Mouse (Mus musculus) granulocyte monocyte progenitor cell, adult 5-6 weeks (primary cell): Measurements from ENCODE around the gene Tlcd1. TPM values are rescaled to one million over a fixed set of nuclear protein-coding genes. Genes with fewer than 3 reads are reported as not detected.
"Not testable (repeated sequence)": the region's sequence is repeated elsewhere in the genome, so short reads cannot be mapped to it uniquely, and the experiment has no call there.

Experiments
- ATAC-seq: replicated peaks from 2 replicates; pipeline ENCODE4 v1.8.0; 2016; ENCODE audit warnings: mild to moderate bottlenecking, moderate TSS enrichment, inconsistent platforms; ENCODE audit not compliant: poor library complexity, severe bottlenecking
- total RNA-seq, 2 experiments: library from RNA; stranded (forward) in 1 of 2; stranded (reverse) in 1 of 2; fragments of 200-712, 200-1000 nt in 1 of 2; fragments of >200 nt in 1 of 2; fragmentation: Nextera tagmentation in 1 of 2; gene quantifications; 2 replicates each; pipeline ENCODE4 v1.2.3; 2014 to 2017

The Tlcd1 gene
- total RNA-seq (2014; fragmentation: Nextera tagmentation) (1.1 and 3.5 TPM in 2 replicates), total RNA-seq (2017) (2.9 and 4.1 TPM in 2 replicates)

DNA sequence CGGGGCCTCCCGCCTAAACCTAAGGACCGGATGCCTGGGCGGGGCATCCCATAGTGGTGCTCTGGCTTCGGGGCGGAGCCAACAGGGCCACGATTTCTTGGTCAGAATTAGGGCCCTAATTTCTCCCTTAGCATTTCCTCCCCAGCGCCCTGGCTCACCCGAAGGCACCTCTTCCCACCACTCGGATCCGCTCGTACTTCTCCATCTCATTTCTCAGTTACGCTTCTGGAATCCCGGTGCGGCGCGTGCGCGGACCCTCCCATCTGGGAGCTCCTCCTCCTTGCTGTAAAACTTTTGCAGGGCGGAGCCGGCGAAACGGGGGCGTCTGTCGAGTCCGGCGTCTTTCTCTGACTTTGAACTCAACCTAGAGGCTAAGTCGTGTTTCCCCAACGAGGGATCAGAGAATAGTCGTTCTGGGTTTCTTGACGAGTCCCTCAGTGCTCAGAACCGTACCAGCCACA, at the start of gene Tlcd1, which contains the start of gene Nek8:
TSS of gene Tlcd1 (plus strand) at position 310 of the 461 bp plus-strand sequence.
TSS of gene Nek8 (minus strand) at position 274 of the 461 bp plus-strand sequence.
- peak; percentile 56 for ATAC-seq

DNA sequence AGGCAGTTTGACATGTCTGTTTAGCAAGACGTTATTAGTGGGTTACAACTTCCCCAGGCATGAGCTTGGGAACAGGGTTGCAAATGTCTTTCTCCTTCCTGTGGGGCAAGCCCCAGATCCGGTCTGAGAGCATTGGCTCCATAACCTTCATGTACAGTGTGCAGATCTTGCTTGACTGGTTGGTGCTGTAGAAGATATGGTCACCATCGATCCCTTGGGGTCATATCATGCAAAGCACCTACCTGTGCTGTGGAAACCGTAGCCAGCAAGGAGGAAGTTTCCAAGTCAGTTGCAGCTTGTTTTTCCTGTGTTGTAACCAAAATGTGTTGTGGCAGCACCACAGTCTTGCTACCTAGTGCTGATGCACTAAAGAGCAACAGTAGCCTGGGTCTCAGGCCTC, 49.8 kb upstream of the Tlcd1 start:
- peak; percentile 87 for ATAC-seq

DNA sequence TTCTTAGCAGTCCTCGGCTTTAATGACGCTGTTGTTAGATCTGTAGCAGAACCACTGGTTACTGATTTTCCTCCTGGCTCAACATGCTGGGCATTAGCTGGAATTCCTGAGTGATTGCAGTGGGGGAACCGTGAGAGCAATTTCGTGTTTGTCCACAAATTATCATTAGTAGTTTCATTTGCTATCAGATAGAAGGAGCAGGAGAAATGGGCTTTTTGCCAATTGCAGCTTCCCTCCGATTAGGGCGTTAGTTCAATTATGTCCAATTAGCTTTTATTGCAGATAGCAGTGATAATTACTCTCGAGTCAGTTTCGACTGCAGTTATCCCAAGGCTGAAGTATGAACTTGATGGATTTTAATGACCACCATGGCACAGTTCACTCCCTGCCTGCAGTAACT, 47.1 kb upstream of the Tlcd1 start:
- no peak for ATAC-seq

DNA sequence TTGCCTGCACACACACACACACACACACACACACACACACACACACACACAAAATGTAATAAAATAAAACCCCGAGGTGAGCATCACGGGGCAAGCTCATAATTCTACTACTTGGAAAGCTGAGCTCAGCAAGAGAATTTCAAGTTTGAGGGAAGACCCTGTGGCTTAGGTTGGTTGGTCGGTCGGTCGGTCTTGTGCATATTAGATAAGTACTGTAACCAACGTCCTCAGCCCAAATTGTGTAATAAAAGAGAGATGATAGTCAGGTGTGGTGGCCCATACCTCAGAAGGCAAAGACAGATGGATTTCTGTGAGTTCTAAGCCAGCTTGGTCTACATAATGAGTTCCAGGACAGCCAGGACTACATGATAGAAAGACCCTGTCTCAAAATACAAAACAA, 42.6 kb upstream of the Tlcd1 start:
- no peak for ATAC-seq

DNA sequence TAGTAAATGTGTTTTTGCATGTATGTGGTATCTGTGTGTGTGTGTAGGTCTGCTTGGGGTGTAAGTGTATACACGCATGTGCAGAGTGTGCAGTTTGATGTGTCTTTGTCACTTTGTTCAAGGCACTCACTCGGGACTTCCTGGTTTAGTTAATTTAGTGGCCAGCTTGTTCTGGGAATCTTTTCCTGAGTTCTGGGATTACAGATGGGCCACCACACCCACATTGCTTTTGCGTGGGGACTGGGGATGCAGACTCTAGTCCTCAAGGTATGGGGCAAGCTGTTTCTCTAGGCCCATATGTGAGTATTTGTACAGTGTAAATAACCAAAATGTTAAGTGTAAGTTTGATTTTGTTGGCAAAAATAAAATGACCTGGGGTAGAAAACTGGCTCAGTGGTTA, 42.2 kb upstream of the Tlcd1 start:
- ATAC-seq: no peak

DNA sequence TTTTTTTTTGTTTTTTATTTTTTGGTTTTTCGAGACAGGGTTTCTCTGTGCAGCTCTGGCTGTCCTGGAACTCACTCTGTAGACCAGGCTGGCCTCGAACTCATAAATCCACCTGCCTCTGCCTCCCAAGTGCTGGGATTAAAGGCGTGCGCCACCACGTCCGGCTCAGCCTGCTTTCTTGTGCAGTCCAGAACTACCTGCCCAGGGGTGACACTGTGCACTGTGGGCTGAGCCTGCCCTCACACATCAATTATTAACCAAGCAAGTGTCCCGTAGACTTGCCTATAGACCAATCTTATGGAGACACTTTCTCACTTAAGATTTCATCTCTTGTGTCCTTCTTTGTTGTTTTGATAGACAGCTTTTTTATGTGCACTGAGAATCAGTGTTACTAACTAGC, 41.2 kb upstream of the Tlcd1 start:
- ATAC-seq: not testable (repeated sequence)

DNA sequence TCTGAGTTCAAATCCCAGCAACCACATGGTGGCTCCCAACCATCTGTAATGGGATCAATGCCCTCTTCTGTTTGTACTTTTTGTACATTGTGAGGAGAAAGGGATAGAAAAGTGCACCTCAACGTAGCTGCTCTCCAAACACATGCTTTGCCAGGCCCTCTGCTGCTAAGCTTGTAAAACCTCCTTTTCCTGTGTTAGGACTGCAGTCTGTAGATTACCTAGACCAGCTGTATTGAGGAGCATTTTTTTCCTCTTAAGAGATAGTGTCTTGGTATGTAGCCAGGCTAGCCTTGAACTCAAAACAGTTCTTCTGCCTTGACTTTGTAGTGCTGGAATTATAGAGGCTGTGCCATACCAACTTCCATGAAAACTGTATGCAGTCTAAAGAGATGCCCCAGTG, 40.4 kb upstream of the Tlcd1 start:
- ATAC-seq: no peak

DNA sequence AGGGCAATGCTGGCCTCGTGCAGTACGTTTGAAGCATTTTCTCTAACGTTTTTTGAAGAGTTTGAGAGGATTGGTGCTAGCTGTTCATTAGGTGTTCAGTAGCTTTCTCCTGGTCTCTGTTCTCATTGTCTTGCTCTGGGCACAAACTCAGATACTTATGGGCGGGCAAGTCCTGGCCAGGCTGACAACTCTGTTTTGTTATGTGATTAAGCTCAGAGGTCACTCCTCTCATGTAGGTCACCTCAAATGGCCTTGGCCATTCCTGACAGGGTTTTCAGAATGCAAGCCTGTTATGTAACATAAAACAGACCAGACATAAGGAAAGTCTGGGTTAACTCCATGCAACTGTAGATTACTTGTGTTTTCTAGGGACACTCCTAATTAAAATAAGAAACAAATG, 38.9 kb upstream of the Tlcd1 start:
- ATAC-seq: no peak

DNA sequence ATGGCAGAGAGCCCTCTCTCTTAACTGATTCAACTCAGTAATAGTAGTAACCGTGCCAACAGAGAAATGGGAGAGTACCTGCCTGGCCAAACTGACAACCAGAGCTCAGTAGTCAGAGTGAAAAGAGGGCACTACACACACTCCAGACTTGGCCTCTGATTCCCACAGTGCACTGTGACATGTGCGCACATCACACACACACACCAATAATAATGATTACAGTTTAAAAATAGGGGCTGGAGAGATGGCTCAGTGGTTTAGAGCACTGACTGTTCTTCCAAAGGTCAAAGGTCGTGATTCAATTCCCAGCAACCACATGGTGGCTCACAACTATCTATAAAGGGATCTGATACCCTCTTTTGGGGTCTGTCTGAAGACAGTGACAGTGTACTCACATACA, 38.5 kb upstream of the Tlcd1 start:
- no peak for ATAC-seq

DNA sequence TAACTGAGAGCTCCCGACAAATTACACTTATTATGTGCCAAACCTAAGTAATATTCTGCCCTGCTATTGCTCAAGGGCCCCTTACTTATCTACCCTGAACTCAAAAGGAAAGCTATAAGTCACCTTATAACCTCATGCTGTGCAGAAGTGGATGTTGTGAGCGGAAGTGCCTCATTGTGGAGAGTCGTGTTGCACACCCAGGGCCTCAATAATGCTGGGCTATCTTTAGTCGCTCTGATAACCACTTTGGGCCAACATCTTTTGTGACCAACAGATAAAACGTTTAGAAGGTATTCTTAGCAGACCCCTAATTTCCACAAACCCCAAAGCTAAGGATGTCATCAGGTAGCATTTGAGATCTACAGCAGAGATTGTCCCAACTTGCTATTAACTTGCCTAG, 35.8 kb upstream of the Tlcd1 start:
- no peak for ATAC-seq

DNA sequence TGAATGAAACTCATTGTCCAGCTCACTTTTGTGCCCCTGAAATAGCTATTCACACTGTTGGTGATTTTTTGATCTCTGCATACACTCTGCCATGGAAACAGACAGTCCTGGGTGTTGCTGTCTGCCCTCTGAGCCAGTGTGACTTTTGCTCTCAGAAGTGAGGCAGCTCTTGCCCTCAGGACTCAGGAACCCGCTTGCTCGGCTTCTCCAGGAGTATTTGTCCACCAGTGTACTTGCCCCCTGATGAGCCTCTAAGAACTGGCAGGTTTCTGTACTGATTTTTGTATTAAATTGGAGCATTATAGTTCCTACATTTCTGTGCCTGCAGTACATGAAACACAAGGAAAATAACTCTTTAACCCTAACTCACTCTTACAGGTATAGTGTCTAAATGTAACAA, 33.0 kb upstream of the Tlcd1 start:
- no peak for ATAC-seq

DNA sequence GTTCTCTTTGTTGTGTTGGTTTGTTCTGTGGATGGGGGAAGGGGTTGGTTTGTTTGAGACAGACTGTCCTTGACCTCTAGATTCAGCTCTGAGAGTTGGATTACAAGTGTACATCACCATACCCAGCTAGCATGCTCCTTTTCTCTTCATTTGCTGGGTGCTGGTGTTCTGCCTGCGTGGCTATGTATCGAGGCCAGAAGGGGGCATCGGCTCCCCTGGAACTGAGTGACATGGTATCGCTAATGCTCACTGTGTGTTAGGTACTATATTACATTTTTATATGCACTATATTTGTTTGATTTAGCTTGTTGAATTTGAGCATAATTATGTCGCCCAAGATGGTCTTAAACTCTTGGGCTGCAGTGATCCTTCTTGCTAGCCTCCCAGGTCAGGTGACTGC, 30.3 kb upstream of the Tlcd1 start:
- ATAC-seq: no peak

DNA sequence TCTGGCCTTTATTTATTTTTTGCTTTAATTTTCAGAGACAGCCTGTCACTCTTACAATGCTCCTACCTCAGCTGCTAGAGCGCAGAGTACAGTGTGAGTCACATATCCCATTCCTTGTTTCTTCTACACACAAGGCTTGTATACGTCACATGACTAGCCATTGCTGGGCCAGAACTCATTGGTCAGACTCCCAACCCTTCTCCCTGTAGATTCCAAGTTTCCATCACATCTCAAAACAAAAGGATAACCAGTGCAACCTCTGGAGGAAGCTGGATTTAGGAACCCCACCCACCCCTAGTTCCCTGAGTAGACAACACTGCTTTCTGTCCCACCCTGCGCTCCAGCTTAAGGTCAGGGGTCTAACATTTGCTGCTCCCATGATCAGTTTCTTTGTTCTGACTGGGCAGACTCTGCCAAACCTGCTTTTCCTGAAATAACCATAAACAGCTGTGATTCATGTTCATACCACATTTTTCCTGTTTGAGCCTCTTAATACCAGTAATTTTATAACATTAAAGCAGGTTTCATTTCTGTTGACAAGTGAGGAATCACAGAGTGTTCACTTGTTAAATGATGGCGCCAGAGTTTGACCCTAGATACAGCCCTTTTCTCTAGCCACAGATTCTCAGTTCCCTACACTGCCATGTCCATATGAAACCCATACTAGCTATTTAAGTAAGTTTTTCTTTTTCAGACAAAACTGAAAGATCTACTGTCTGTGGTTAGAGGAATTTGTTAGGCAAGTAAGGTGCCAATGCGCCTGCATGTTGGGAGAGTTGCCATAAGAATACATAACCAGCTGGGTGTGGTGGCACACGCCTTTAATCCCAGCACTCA, 29.6 kb upstream of the Tlcd1 start:
- no peak for ATAC-seq

DNA sequence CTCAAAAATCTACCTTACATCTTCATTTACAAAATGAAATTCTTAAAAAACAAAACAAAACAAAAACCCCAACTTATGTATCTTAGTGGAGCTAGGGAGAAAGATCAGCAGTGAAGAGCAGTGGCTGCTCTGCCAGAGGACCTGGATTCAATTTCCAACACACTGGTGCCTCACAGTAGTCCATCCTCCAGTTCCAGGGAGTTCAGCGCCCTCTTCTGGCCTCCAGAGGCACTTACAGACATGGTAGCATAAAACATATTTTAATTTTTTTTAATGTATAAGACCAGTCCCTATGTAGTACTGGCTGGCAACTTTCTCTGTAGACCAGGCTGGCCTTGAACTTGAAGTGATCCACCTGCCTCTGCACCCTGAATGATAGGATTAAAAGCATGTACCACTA, 25.4 kb upstream of the Tlcd1 start:
- peak; percentile 55; the same call in 1 of the 2 replicates for ATAC-seq

DNA sequence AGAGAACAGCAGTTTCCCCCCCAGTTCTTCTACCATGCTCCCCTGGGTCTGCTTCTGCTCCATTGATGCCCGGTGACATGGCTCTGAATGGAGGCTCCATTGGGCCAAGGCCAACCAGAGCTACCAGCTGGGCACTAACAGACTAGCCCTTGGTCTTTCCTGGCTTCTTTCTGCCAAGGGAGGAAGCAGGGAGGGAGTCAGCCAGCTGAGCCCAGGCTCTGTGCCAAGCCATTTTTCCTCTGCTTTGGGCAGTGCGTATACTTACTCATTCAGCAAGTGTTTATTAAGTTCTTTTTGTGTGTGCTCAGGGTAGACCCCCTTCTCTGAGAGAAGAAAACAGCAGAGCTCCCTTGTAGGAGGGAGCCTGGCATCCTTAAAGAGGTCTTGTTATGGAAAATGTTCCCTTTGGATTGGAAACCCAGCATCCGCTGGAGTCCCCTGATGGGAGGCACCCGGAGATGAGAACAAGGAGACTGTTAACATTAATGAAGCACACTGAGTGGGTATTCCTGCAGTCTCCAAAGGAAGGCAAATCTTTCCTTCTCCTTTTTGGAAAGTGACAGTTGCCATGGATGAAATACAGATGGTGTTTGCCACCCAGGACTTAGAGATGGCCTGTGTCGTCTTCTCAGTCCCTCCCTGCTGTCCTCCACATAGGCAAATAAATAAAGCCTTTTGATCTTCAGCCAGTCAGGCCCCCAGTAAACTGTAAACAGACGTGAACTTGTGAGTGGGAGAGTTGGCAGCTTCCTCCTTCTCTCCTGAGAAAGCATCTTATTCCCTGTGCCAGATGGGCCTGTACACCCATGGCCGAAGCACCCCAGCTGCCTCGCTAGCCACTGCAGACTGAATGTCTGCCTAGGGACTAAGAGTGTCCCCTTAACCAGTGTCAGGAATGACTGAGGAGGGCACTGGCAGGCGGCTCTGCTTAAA, 23.9 kb upstream of the Tlcd1 start:
- no peak for ATAC-seq

DNA sequence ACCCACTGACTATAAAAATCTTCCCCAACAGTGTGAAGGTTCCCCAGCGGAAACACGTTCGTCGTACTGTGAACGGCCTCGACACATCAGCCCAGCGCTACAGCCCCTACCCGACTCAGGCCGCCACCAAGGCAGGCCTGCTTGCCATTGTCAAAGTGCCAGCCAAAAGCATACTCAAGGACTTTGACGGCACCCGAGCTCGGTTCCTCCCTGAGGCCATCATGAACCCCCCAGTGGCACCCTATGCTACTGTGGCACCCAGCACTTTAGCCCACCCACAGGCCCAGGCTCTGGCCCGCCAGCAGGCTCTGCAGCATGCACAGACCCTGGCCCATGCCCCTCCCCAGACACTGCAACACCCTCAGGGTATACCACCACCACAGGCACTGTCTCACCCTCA, 22.7 kb upstream of the Tlcd1 start:
- no peak for ATAC-seq

DNA sequence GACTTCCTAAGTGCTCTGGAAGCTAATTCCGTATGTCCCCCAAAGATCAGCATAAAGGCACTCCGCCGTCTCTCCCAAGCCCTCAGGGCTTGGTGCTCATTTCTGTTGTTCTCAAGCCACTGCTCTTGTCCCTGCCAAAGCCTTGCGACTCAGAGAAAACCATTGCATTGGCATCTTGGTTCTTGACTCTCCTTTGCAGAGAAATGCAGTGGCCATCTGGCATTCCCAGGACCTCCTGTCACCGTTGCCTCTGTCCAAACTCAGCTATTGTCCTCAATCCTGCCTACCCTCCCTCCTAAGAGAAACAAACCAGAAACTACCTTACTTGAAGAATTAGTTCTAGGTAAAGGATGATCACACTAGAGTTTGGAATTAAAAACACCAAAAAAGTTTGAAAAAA, 20.8 kb upstream of the Tlcd1 start:
- no peak for ATAC-seq

DNA sequence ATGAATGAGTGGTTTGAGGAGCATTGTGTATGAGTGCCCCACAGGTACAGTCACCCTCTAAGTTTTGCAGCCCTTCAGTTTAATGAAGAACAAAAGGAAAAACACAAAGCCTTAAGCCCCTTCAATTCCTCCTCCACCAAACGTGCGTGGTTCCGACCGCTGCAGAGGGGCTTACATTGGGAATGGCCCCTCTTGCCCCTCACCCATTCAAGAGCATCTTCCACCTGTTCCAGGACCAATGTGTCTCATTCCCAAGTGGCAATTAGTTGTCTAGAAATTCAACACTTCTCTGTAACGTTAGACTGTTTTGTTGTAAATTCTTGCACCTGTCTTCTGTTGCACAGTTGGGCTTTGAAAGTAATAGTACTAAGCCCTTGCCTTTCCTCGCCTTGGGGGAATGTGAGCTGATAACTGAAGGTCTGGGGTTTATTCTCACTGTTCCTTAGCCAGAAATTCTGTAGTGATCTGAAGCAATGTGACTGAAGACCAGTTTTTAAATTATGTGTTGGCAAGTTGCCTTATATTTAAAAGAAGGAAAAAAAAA, 20.3 kb upstream of the Tlcd1 start:
- no peak for ATAC-seq

DNA sequence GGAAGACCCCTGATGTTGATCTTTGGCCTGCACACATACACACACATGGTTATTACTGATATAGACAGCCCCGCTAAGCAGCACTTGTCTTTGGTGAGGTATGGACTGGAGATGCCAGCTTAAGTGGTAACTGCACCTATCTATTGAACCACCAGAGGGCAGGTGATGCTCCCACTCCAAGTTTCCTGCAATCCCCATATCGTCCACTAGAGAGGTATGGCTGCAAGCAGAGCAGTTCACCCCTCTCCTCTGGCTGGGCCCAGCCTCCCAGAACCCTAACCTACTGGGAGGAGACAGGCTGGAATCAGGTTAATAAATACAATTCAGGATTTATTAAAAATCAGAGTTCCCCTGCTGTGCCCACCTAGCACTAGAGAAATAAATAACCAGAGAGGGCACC, 17.4 kb upstream of the Tlcd1 start:
- ATAC-seq: peak; percentile 94

DNA sequence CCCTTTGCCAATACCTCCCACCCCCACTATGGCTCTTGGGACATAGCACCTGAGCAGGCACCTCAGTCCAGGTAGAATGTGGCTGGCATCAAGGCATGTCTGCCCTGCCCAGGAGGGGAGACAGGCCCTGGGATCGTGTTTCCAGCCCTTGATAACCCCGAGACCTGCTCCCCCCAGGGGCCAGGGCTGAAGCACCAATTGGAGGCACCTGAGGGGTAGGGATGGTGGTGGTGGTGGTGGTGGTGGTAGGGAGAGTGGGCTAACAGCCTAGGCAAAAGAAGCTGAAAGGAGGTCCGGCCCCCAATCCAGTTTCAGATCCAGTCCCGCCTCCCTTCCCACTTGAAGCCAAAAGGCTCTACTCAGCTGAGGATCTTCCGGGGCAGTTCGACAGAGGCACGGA, 17.0 kb upstream of the Tlcd1 start:
- no peak for ATAC-seq

DNA sequence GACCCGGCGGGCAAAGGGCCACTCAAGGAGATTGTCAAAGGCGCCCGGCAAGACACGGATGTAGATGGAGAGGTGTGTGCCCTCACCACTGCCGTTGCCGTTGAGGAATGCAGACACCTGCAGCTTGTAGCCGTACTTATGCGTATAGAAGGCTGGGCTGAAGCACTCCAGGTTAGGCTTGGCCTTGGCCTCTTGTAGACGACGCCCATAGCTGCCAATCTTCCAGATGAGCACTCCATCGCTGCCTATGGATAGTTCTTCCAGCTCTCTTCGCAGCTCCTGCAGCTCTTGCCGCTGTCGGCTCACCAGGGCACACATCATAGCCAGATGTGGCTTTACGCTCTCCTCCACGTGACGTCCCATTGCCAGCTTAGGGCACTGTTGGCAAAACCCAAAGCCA, 16.3 kb upstream of the Tlcd1 start:
- ATAC-seq: no peak
